Mouse (Mus musculus): Measurements from ENCODE around the gene Gm28308. TPM values are rescaled to one million over a fixed set of nuclear protein-coding genes. Genes with fewer than 3 reads are reported as not detected.

Gene Gm28308
- total and polyA plus RNA-seq, 3 experiments = not detected

- H3K4me1 ChIP-seq (ENCODE audit: control insufficient read depth in 1 of 2, insufficient read depth in 2 of 2, low read length in 2 of 2) = no peaks in the 10 kb centered on the region
- H3K36me3 ChIP-seq (ENCODE audit: control insufficient read depth in 1 of 2, insufficient read depth in 2 of 2, low read length in 2 of 2) = no peaks in the 10 kb centered on the region
- no peaks in the 10 kb centered on the region for H3K79me2 ChIP-seq (ENCODE audit: control insufficient read depth, insufficient read depth, low read length, poor library complexity)
- H3K27ac ChIP-seq (ENCODE audit: control insufficient read depth, low read depth, low read length) = no peak within 1 kb of the TSS
- H3K27me3 ChIP-seq (ENCODE audit: control insufficient read depth in 1 of 2, insufficient read depth in 2 of 2, low read length in 2 of 2) = no peaks in the 10 kb centered on the region
- no peak within 1 kb of the TSS for H3K9ac ChIP-seq (ENCODE audit: control insufficient read depth, low read depth, low read length, poor library complexity, severe bottlenecking)
- no peak within 1 kb of the TSS for H3K4me3 ChIP-seq (ENCODE audit: control insufficient read depth in 1 of 2, insufficient read depth in 1 of 2, low read depth in 2 of 2, low read length in 2 of 2)
- no peaks in the 10 kb centered on the region for H3K9me3 ChIP-seq (replicated peaks; ENCODE audit: insufficient read depth, low read length)
- no peak for DNase-seq (ENCODE audit: low read depth, low spot score)
- TF ChIP-seq RAD21 (IDR thresholded peaks at IDR 0.05; ENCODE audit: low read depth, low read length) (no peak), SMC3 (IDR thresholded peaks at IDR 0.05; ENCODE audit: low read depth, low read length) (no peak), POLR2A (IDR thresholded peaks at IDR 0.05; ENCODE audit: control insufficient read depth in 1 of 2, insufficient read depth in 1 of 2, low read depth in 1 of 2, low read length in 2 of 2, poor library complexity in 1 of 2) (no peak), CHD2 (IDR thresholded peaks at IDR 0.05; ENCODE audit: low read length) (no peak), MAFK (IDR thresholded peaks at IDR 0.05; ENCODE audit: borderline replicate concordance, low read depth, low read length) (no peak)
These were observed 48.3 kb downstream of the Gm28308 start, which contains the start of gene Hoxa2 for GRCm38 (mm10) chr6:52164626-52165440. TSS of gene Hoxa2 (minus strand) at chr6:52164831.

- no peak for DNase-seq (ENCODE audit: low read depth, low spot score)
- H3K4me3 ChIP-seq (ENCODE audit: control insufficient read depth in 1 of 2, insufficient read depth in 1 of 2, low read depth in 2 of 2, low read length in 2 of 2) = no peak overlapping the region
- H3K27ac ChIP-seq (ENCODE audit: control insufficient read depth, low read depth, low read length) = no peak overlapping the region
- H3K9me3 ChIP-seq (replicated peaks; ENCODE audit: insufficient read depth, low read length) = no peaks in the 10 kb centered on the region
- H3K27me3 ChIP-seq (ENCODE audit: control insufficient read depth in 1 of 2, insufficient read depth in 2 of 2, low read length in 2 of 2) = no peaks in the 10 kb centered on the region
- no peaks in the 10 kb centered on the region for H3K36me3 ChIP-seq (ENCODE audit: control insufficient read depth in 1 of 2, insufficient read depth in 2 of 2, low read length in 2 of 2)
- H3K79me2 ChIP-seq (ENCODE audit: control insufficient read depth, insufficient read depth, low read length, poor library complexity) = no peaks in the 10 kb centered on the region
- no peak overlapping the region for H3K9ac ChIP-seq (ENCODE audit: control insufficient read depth, low read depth, low read length, poor library complexity, severe bottlenecking)
- TF ChIP-seq ZMIZ1 (IDR thresholded peaks at IDR 0.05; ENCODE audit: low read depth, low read length) (no peak), KAT2A (conservative IDR thresholded peaks at IDR 0.05; ENCODE audit: low read depth, low read length) (no peak), E2F4 (IDR thresholded peaks at IDR 0.05; ENCODE audit: borderline replicate concordance, low read depth, low read length) (no peak), ELF1 (IDR thresholded peaks at IDR 0.05; ENCODE audit: low read depth, low read length) (no peak), BHLHE40 (IDR thresholded peaks at IDR 0.05; ENCODE audit: borderline replicate concordance, low read depth, low read length) (no peak), CHD1 (IDR thresholded peaks at IDR 0.05; ENCODE audit: low read depth, low read length) (no peak), GATA1 (IDR thresholded peaks at IDR 0.05; ENCODE audit: low read depth, low read length) (no peak), UBTF (IDR thresholded peaks at IDR 0.05; ENCODE audit: borderline replicate concordance, insufficient read depth, low read depth, low read length) (no peak)
- H3K4me1 ChIP-seq (ENCODE audit: control insufficient read depth in 1 of 2, insufficient read depth in 2 of 2, low read length in 2 of 2) = no peaks in the 10 kb centered on the region
These were observed 49.0 kb downstream of the Gm28308 start for GRCm38 (mm10) chr6:52164051-52164625.
